Mouse (Mus musculus) brain, adult 2 months (tissue): ENCODE results near the gene 4933427D14Rik.

Source experiments
- DNase-seq: peaks from one replicate; pipeline ENCODE4 v3.0.0; 2011; ENCODE audit warnings: low read depth, low spot score

4933427D14Rik gene

GRCm38 (mm10) chr11:72207204-72207833, at the start of gene 4933427D14Rik, which contains the start of gene Txndc17:
Gene 4933427D14Rik, minus strand, starts transcription at chr11:72207459.
Gene Txndc17, plus strand, starts transcription at chr11:72207547.
- peak; percentile 93 for DNase-seq

GRCm38 (mm10) chr11:72256441-72256840, 49.2 kb upstream of the 4933427D14Rik start:
- no peak for DNase-seq

- DNase-seq, result no peak
These were observed 48.4 kb upstream of the 4933427D14Rik start for GRCm38 (mm10) chr11:72255629-72256028.

GRCm38 (mm10) chr11:72245196-72245753, 38.0 kb upstream of the 4933427D14Rik start:
- peak; percentile 59 for DNase-seq

- peak; percentile 57 for DNase-seq
These were observed 33.0 kb upstream of the 4933427D14Rik start for GRCm38 (mm10) chr11:72240062-72240860.

GRCm38 (mm10) chr11:72234013-72234412, 26.8 kb upstream of the 4933427D14Rik start:
- DNase-seq, result peak; percentile 93

GRCm38 (mm10) chr11:72232991-72233390, 25.7 kb upstream of the 4933427D14Rik start:
- DNase-seq, result no peak

- DNase-seq, result no peak
These were observed 24.8 kb upstream of the 4933427D14Rik start for GRCm38 (mm10) chr11:72232068-72232467.

GRCm38 (mm10) chr11:72228513-72228912, 21.3 kb upstream of the 4933427D14Rik start:
- no peak for DNase-seq

- no peak for DNase-seq
These were observed 19.6 kb upstream of the 4933427D14Rik start for GRCm38 (mm10) chr11:72226901-72227300.

- DNase-seq, result peak; percentile 92
These were observed 18.9 kb upstream of the 4933427D14Rik start for GRCm38 (mm10) chr11:72226020-72226791.

- DNase-seq, result peak; percentile 92
These were observed 17.6 kb upstream of the 4933427D14Rik start for GRCm38 (mm10) chr11:72224865-72225264.

- no peak for DNase-seq
These were observed 16.2 kb upstream of the 4933427D14Rik start for GRCm38 (mm10) chr11:72223414-72223813.

- peak; percentile 87 for DNase-seq
These were observed 14.0 kb upstream of the 4933427D14Rik start for GRCm38 (mm10) chr11:72221278-72221677.

GRCm38 (mm10) chr11:72217116-72217515, 9.9 kb upstream of the 4933427D14Rik start:
- peak; percentile 59 for DNase-seq

GRCm38 (mm10) chr11:72215410-72215797, 8.1 kb upstream of the 4933427D14Rik start, which contains the start of gene Med31:
Gene Med31, minus strand, starts transcription at chr11:72215592.
- DNase-seq, result peak; percentile 95

- DNase-seq, result peak; percentile 98
These were observed 7.5 kb upstream of the 4933427D14Rik start for GRCm38 (mm10) chr11:72214591-72215409.

GRCm38 (mm10) chr11:72207834-72208377, 647 bp upstream of the 4933427D14Rik start:
- DNase-seq, result no peak

GRCm38 (mm10) chr11:72206341-72207203, 687 bp downstream of the 4933427D14Rik start, which contains the start of gene Gm43951:
Gene Gm43951, minus strand, starts transcription at chr11:72206840.
- peak; percentile 63 for DNase-seq
